Mouse (Mus musculus): ENCODE measurements around the gene Igdcc3. TPM values are rescaled to one million over a fixed set of nuclear protein-coding genes. Genes with fewer than 3 reads are reported as not detected.

Gene Igdcc3
- polyA plus RNA-seq, 1 experiment from 2014 or later, result 4.1 TPM

- ATAC-seq (ENCODE audit: insufficient read depth) (0 out of 2 replicates have a peak, but pooled peaks have one; percentile 3), DNase-seq (no peak)
- H3K9ac ChIP-seq, result peak overlapping the region; percentile 73
- peak overlapping the region; percentile 86; the same call in 1 of the 2 replicates for H3K27ac ChIP-seq (ENCODE audit: low read depth)
- peak overlapping the region; percentile 78 for H3K4me3 ChIP-seq (ENCODE audit: low read depth, low read length)
- H3K36me3 ChIP-seq (ENCODE audit: insufficient read depth), result peaks cover 7% of the 10 kb centered on the region; the same call in 1 of the 2 replicates
- TF ChIP-seq CTCF (IDR thresholded peaks at IDR 0.05; ENCODE audit: low read depth), result no peak
- WGBS, result 2% methylated on average over 8 of the region's 8 CpGs
- H3K4me1 ChIP-seq (ENCODE audit: insufficient read depth), result peaks cover 3% of the 10 kb centered on the region; the same call in 1 of the 2 replicates
- no peaks in the 10 kb centered on the region for H3K9me3 ChIP-seq (ENCODE audit: low read depth, low read length)
- no peaks in the 10 kb centered on the region for H3K27me3 ChIP-seq (ENCODE audit: insufficient read depth, low read length)
- H3K4me2 ChIP-seq, result peak overlapping the region; percentile 96
Measured at GRCm38 (mm10) chr9:65140491-65140890, 498 bp upstream of the Igdcc3 start.

DNA sequence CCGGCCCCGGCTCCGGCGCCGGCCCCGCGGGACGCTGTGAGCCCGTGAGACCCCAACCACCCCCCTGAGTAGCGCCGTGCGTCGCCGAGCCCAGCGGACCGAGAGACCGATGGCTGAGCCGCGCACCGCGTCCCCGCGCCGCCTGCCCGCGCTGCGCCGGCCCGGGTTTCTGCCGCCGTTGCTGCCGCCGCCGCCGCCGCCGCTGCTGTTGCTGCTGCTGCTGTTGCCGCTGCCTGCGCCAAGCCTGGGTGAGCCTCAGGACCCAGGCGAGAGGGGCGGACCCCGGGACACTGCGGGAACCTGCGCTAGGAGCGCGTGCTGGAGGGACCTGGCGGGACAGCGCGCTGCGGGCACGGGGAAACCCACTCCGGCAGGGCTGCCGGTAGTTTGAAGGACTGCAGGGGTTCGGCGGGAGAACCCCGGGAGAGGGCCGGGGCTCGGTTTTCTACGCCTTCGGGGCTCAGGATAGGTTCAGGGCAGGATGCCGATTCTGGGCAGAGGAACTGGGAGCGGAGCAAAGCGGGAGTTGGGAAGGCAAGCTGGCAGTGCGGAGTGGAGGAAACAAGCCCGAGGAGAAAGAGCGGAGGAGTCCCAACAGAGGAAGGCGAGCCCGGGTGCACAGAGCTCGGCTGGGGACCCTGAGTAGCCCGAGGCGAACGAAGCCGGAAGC, 452 bp downstream of the Igdcc3 start:
- TF ChIP-seq CTCF (IDR thresholded peaks at IDR 0.05; ENCODE audit: low read depth), result no peak
- Histone ChIP-seq H3K9ac (peak overlapping the region; percentile 73), H3K27ac (ENCODE audit: low read depth) (peak overlapping the region; percentile 86), H3K27me3 (ENCODE audit: insufficient read depth, low read length) (no peaks in the 10 kb centered on the region), H3K36me3 (ENCODE audit: insufficient read depth) (peaks cover 4% of the 10 kb centered on the region; the same call in 1 of the 2 replicates), H3K4me2 (peak overlapping the region; percentile 96), H3K9me3 (ENCODE audit: low read depth, low read length) (no peaks in the 10 kb centered on the region), H3K4me3 (ENCODE audit: low read depth, low read length) (peak overlapping the region; percentile 78), H3K4me1 (ENCODE audit: insufficient read depth) (peaks cover 3% of the 10 kb centered on the region; the same call in 1 of the 2 replicates)
- under 1% methylated on average over 69 of the region's 73 CpGs for WGBS
- ATAC-seq (ENCODE audit: insufficient read depth) (peak; percentile 76), DNase-seq (peak; percentile 74)

- Histone ChIP-seq H3K27ac (ENCODE audit: low read depth) (peak overlapping the region; percentile 86; the same call in 1 of the 2 replicates), H3K9ac (peak overlapping the region; percentile 73), H3K4me1 (ENCODE audit: insufficient read depth) (peaks cover 3% of the 10 kb centered on the region; the same call in 1 of the 2 replicates), H3K4me2 (peak overlapping the region; percentile 96), H3K27me3 (ENCODE audit: insufficient read depth, low read length) (no peaks in the 10 kb centered on the region), H3K36me3 (ENCODE audit: insufficient read depth) (peaks cover 6% of the 10 kb centered on the region; the same call in 1 of the 2 replicates), H3K9me3 (ENCODE audit: low read depth, low read length) (no peaks in the 10 kb centered on the region), H3K4me3 (ENCODE audit: low read depth, low read length) (peak overlapping the region; percentile 78)
- DNase-seq (peak; percentile 67), ATAC-seq (ENCODE audit: insufficient read depth) (peak; percentile 73)
- no peak for TF ChIP-seq CTCF (IDR thresholded peaks at IDR 0.05; ENCODE audit: low read depth)
- WGBS, result under 1% methylated on average over 17 of the region's 17 CpGs
Measured at GRCm38 (mm10) chr9:65141976-65142318, 958 bp downstream of the Igdcc3 start.

- Histone ChIP-seq H3K4me2 (peak overlapping the region; percentile 96), H3K27ac (ENCODE audit: low read depth) (no peak overlapping the region)
Measured at GRCm38 (mm10) chr9:65142399-65142798, 1.4 kb downstream of the Igdcc3 start.

GRCm38 (mm10) chr9:65146001-65146400, 5.0 kb downstream of the Igdcc3 start:
- no peak for DNase-seq
- Histone ChIP-seq H3K9me3 (ENCODE audit: low read depth, low read length) (no peaks in the 10 kb centered on the region), H3K36me3 (ENCODE audit: insufficient read depth) (peaks cover 9% of the 10 kb centered on the region), H3K27ac (ENCODE audit: low read depth) (no peak overlapping the region), H3K9ac (no peak overlapping the region), H3K4me2 (no peak overlapping the region), H3K27me3 (ENCODE audit: insufficient read depth, low read length) (no peaks in the 10 kb centered on the region), H3K4me1 (ENCODE audit: insufficient read depth) (peaks cover 3% of the 10 kb centered on the region; the same call in 1 of the 2 replicates), H3K4me3 (ENCODE audit: low read depth, low read length) (no peak overlapping the region)
- WGBS, result 76% methylated on average over 5 of the region's 5 CpGs
- TF ChIP-seq CTCF (IDR thresholded peaks at IDR 0.05; ENCODE audit: low read depth), result no peak
- no peak for ATAC-seq (ENCODE audit: insufficient read depth)

More at GRCm38 (mm10) chr9:65142399-65142798, 1.4 kb downstream of the Igdcc3 start:
- Histone ChIP-seq H3K9ac (peak overlapping the region; percentile 73), H3K36me3 (ENCODE audit: insufficient read depth) (peaks cover 7% of the 10 kb centered on the region; the same call in 1 of the 2 replicates), H3K4me3 (ENCODE audit: low read depth, low read length) (peak overlapping the region; percentile 78), H3K9me3 (ENCODE audit: low read depth, low read length) (no peaks in the 10 kb centered on the region), H3K27me3 (ENCODE audit: insufficient read depth, low read length) (no peaks in the 10 kb centered on the region), H3K4me1 (ENCODE audit: insufficient read depth) (peaks cover 3% of the 10 kb centered on the region; the same call in 1 of the 2 replicates)
- no peak for TF ChIP-seq CTCF (IDR thresholded peaks at IDR 0.05; ENCODE audit: low read depth)
- WGBS, result 1% methylated on average over 8 of the region's 8 CpGs
- peak; percentile 28 for DNase-seq
- no peak for ATAC-seq (ENCODE audit: insufficient read depth)

DNA sequence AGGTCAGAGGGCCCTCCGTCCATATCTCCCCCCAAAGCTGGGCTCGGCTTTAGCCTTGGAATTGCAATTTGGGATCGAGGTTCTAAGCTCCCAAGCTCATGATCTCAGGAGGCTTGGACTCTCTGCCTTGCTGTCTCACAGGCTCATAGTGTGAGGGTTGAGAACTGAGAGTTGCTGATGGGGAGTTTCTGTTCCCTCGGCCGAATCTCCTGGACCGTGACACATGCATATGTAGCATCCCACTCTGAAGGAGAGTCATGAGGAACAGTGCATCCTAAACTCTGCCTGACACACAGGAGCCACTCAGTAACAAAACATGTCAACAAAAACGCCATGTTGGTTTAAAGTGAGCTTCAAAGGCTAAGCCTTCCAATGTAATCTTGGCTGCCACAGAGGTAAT, 7.5 kb downstream of the Igdcc3 start:
- Histone ChIP-seq H3K9me3 (ENCODE audit: low read depth, low read length) (no peaks in the 10 kb centered on the region), H3K4me3 (ENCODE audit: low read depth, low read length) (no peak overlapping the region), H3K4me1 (ENCODE audit: insufficient read depth) (no peaks in the 10 kb centered on the region), H3K4me2 (no peak overlapping the region), H3K36me3 (ENCODE audit: insufficient read depth) (peaks cover 9% of the 10 kb centered on the region), H3K27ac (ENCODE audit: low read depth) (no peak overlapping the region), H3K27me3 (ENCODE audit: insufficient read depth, low read length) (no peaks in the 10 kb centered on the region), H3K9ac (no peak overlapping the region)
- no peak for DNase-seq
- 78% methylated on average over 7 of the region's 7 CpGs for WGBS
- ATAC-seq (ENCODE audit: insufficient read depth), result no peak
- no peak for TF ChIP-seq CTCF (IDR thresholded peaks at IDR 0.05; ENCODE audit: low read depth)

- H3K9me3 ChIP-seq (ENCODE audit: low read depth, low read length), result no peaks in the 10 kb centered on the region
- peaks cover 4% of the 10 kb centered on the region for H3K36me3 ChIP-seq (ENCODE audit: insufficient read depth)
- no peak for TF ChIP-seq CTCF (IDR thresholded peaks at IDR 0.05; ENCODE audit: low read depth)
- DNase-seq (no peak), ATAC-seq (ENCODE audit: insufficient read depth) (no peak)
- H3K4me2 ChIP-seq, result no peak overlapping the region
- WGBS, result 57% methylated on average over 6 of the region's 6 CpGs
- H3K4me1 ChIP-seq (ENCODE audit: insufficient read depth), result peaks cover 11% of the 10 kb centered on the region; the same call in 1 of the 2 replicates
- H3K9ac ChIP-seq, result peak overlapping the region; percentile 11; the same call in 1 of the 2 replicates
- H3K4me3 ChIP-seq (ENCODE audit: low read depth, low read length), result no peak overlapping the region
- peak overlapping the region; percentile 51 for H3K27ac ChIP-seq (ENCODE audit: low read depth)
- H3K27me3 ChIP-seq (ENCODE audit: insufficient read depth, low read length), result no peaks in the 10 kb centered on the region
Measured at GRCm38 (mm10) chr9:65152711-65153330, 11.8 kb downstream of the Igdcc3 start.

Measured in lung, embryonic 14.5 days (tissue).